8 mouse cellular contexts compared by ENCODE assay signal in the genomic region with DNA sequence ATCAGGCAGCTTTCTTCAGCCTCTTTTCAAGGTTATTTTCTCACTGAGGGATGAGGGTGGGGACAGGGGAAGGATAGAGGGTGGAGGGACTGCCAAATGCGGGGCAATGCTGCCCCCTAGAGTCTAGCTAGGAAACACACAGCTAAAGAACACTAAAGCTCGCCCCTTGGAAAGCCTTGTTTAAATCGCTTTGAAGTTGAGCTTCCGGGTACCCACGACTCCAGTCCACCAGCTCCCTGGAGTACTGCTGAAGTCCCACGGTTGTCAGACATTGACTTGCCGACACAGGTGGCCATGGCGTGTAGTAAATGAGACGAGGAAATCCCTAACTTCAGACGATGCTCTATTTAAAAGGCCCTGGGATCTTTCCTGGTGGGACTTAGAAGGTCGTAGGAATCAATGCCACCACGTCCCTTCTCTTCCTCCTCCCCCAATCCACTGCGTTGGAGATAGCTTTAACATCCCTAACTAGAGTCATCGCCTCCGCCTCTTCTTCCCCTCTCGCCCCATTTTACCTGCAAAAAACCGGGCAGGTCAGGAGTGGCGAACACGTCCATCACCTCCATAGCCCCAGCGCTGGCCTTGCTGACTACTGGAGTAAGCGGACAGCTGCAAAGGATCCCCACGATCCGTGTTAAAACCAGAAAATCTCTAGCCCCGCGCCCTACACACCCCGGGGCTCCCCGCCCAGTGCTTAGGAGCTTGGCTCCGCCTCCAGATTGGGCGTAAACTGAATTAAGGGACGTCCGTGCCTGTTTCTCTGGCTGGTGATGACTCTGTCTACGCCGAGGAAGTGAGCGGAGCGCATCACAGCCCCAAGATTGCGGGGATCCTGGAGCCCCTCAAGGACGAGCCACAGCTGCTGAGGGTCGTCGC. TPM values are rescaled to one million over a fixed set of nuclear protein-coding genes. Genes with fewer than 3 reads are reported as not detected.
A peak's percentile ranks its signal among the peaks of the same experiment; 100 is the strongest.
DNase-seq lines count a peak whose midpoint lies in the region; ATAC-seq and TF ChIP-seq lines count a peak whose summit lies in the region.

No protein-coding gene starts in this region.

- H3K4me2 ChIP-seq in embryonic facial prominence, embryonic 14.5 days (ENCODE audit: low read depth, low read length) = peak overlapping the region; percentile 99
- peak overlapping the region; percentile 99 for H3K4me2 ChIP-seq in kidney, embryonic 15.5 days

- peaks cover 2% of the 10 kb centered on the region for H3K4me1 ChIP-seq in bone marrow, adult 2 months (ENCODE audit: control insufficient read depth, insufficient read depth, low read length)
- H3K4me1 ChIP-seq in embryonic facial prominence, embryonic 14.5 days (ENCODE audit: control insufficient read depth, insufficient read depth, low read length) = no peaks in the 10 kb centered on the region
- H3K4me1 ChIP-seq in heart, embryonic 10.5 days = peaks cover 33% of the 10 kb centered on the region
- peaks cover 6% of the 10 kb centered on the region; the same call in 1 of the 2 replicates for H3K4me1 ChIP-seq in kidney, embryonic 15.5 days
- peaks cover 6% of the 10 kb centered on the region; the same call in 1 of the 2 replicates for H3K4me1 ChIP-seq in liver, adult 2 months (ENCODE audit: control insufficient read depth, insufficient read depth, low read length)

- H3K4me3 ChIP-seq in bone marrow, adult 2 months (replicated peaks; ENCODE audit: control insufficient read depth, low read depth, low read length) = peak overlapping the region; percentile 90
- peak overlapping the region; percentile 72 for H3K4me3 ChIP-seq in embryonic facial prominence, embryonic 14.5 days (ENCODE audit: low read depth, low read length)
- H3K4me3 ChIP-seq in heart, embryonic 10.5 days = peak overlapping the region; percentile 81
- peak overlapping the region; percentile 82 for H3K4me3 ChIP-seq in kidney, embryonic 15.5 days (replicated peaks)
- peak overlapping the region; percentile 81 for H3K4me3 ChIP-seq in liver, adult 2 months (ENCODE audit: insufficient read depth, low read depth, low read length)

- H3K36me3 ChIP-seq in embryonic facial prominence, embryonic 14.5 days (ENCODE audit: control insufficient read depth, insufficient read depth, low read length) = 0 out of 2 replicates have a peak, but pooled peaks cover 6% of the 10 kb centered on the region
- peaks cover 16% of the 10 kb centered on the region for H3K36me3 ChIP-seq in heart, embryonic 10.5 days
- H3K36me3 ChIP-seq in kidney, embryonic 15.5 days = peaks cover 8% of the 10 kb centered on the region; the same call in 1 of the 2 replicates
- H3K36me3 ChIP-seq in liver, adult 2 months (ENCODE audit: control insufficient read depth, insufficient read depth, low read length) = no peaks in the 10 kb centered on the region

- WGBS in bone marrow, adult 2 months = under 1% methylated on average over 39 of the region's 39 CpGs
- under 1% methylated on average over 39 of the region's 39 CpGs for WGBS in embryonic facial prominence, embryonic 14.5 days
- 1% methylated on average over 39 of the region's 39 CpGs for WGBS in heart, embryonic 10.5 days
- under 1% methylated on average over 39 of the region's 39 CpGs for WGBS in kidney, embryonic 15.5 days
- 1% methylated on average over 39 of the region's 39 CpGs for WGBS in liver, adult 2 months

- H3K27ac ChIP-seq in bone marrow, adult 2 months (ENCODE audit: control insufficient read depth, insufficient read depth, low read depth, low read length, poor library complexity) = peak overlapping the region; percentile 94
- H3K27ac ChIP-seq in embryonic facial prominence, embryonic 14.5 days (replicated peaks; ENCODE audit: low read depth, low read length) = peak overlapping the region; percentile 75
- peak overlapping the region; percentile 94 for H3K27ac ChIP-seq in heart, embryonic 10.5 days
- peak overlapping the region; percentile 88 for H3K27ac ChIP-seq in kidney, embryonic 15.5 days
- H3K27ac ChIP-seq in liver, adult 2 months (replicated peaks; ENCODE audit: insufficient read depth, low read depth, low read length) = peak overlapping the region; percentile 72

- TF ChIP-seq CTCF in bone marrow, adult 2 months (IDR thresholded peaks at IDR 0.05; ENCODE audit: control insufficient read depth, insufficient read depth, low read length) = peak; percentile 87
- TF ChIP-seq CTCF in liver, adult 2 months (IDR thresholded peaks at IDR 0.05; ENCODE audit: low read depth, low read length) = peak; percentile 80

- no peaks in the 10 kb centered on the region for H3K79me2 ChIP-seq in liver, adult 2 months (ENCODE audit: control insufficient read depth, insufficient read depth, low read length)

- TF ChIP-seq POLR2A in bone marrow, adult 2 months (IDR thresholded peaks at IDR 0.05; ENCODE audit: borderline replicate concordance, control insufficient read depth, low read depth, low read length) = peak; percentile 80
- TF ChIP-seq POLR2A in liver, adult 2 months (IDR thresholded peaks at IDR 0.05; ENCODE audit: extremely low read depth, insufficient read depth, low read length) = 0 out of 2 replicates have a peak, but pooled peaks have one; percentile 40

- peak overlapping the region; percentile 76 for H3K9ac ChIP-seq in embryonic facial prominence, embryonic 14.5 days (ENCODE audit: low read depth, low read length)
- peak overlapping the region; percentile 71 for H3K9ac ChIP-seq in kidney, embryonic 15.5 days
- peak overlapping the region; percentile 73 for H3K9ac ChIP-seq in liver, adult 2 months (ENCODE audit: low read depth, low read length)

- peak; percentile 60 for ATAC-seq in embryonic facial prominence, embryonic 14.5 days (ENCODE audit: low read depth)
- peak; percentile 72 for ATAC-seq in kidney, embryonic 15.5 days (replicated peaks; ENCODE audit: low FRiP score)
- peak; percentile 59 for ATAC-seq in monocyte, adult 5-6 weeks (replicated peaks; ENCODE audit: insufficient number of reproducible peaks, low FRiP score, low TSS enrichment, poor library complexity, severe bottlenecking)

- H3K27me3 ChIP-seq in embryonic facial prominence, embryonic 14.5 days (replicated peaks; ENCODE audit: control insufficient read depth, insufficient read depth, low read length) = no peaks in the 10 kb centered on the region
- peaks cover 18% of the 10 kb centered on the region; the same call in 1 of the 2 replicates for H3K27me3 ChIP-seq in heart, embryonic 10.5 days (ENCODE audit: insufficient read depth, poor library complexity, severe bottlenecking)
- H3K27me3 ChIP-seq in kidney, embryonic 15.5 days = no peaks in the 10 kb centered on the region
- H3K27me3 ChIP-seq in liver, adult 2 months (ENCODE audit: control insufficient read depth, insufficient read depth, low read length) = no peaks in the 10 kb centered on the region

- H3K9me3 ChIP-seq in embryonic facial prominence, embryonic 14.5 days (ENCODE audit: control insufficient read depth, low read length) = no peaks in the 10 kb centered on the region
- H3K9me3 ChIP-seq in heart, embryonic 10.5 days = no peaks in the 10 kb centered on the region
- no peaks in the 10 kb centered on the region for H3K9me3 ChIP-seq in kidney, embryonic 15.5 days (replicated peaks)

- DNase-seq in A20 (ENCODE audit: low read depth, low spot score) = peak; percentile 93
- peak; percentile 90 for DNase-seq in embryonic facial prominence, embryonic 14.5 days (ENCODE audit: low spot score)
- DNase-seq in heart, embryonic 10.5 days (ENCODE audit: low spot score) = peak; percentile 86
- DNase-seq in liver, adult 2 months (ENCODE audit: extremely low read depth, low read depth, low spot score) = peak; percentile 68
- DNase-seq in spleen, postnatal 36 days (ENCODE audit: low spot score in 2 of 2) = peak; percentile 87 to 90

RNA-seq across cellular contexts. Expression of a gene that starts 1.0 kb away (rescaled TPM):
- 39.1 and 41.7 TPM in 2 replicates for polyA plus RNA-seq in bone marrow, adult 2 months (2011; ENCODE audit: insufficient read depth, insufficient read length, low replicate concordance, missing spikeins)
- polyA plus RNA-seq in embryonic facial prominence, embryonic 14.5 days (2014; fragmentation: Nextera tagmentation; extraction: Ambion mirVana) = 7.9 and 12.0 TPM in 2 replicates
- 12.7 and 15.7 TPM in 2 replicates for polyA plus RNA-seq in heart, embryonic 10.5 days (2016; fragmentation: Nextera tagmentation; extraction: Ambion mirVana)
- 10.0 and 13.7 TPM in 2 replicates for polyA plus RNA-seq in kidney, embryonic 15.5 days (2015; fragmentation: Nextera tagmentation; extraction: Ambion mirVana)
- 2.2 and 2.6 TPM in 2 replicates for total RNA-seq in liver, adult 2 months (2014; rRNA removed)
- polyA plus RNA-seq in liver, adult 2 months (2012; rRNA removed) = 3.1 and 3.9 TPM in 2 replicates
- total RNA-seq in monocyte, adult 5-6 weeks (2017) = 5.7 to 8.8 TPM (median 6.3 TPM) in 3 replicates

RNA-seq across cellular contexts. Expression of a gene that starts 10.5 kb away (rescaled TPM):
- polyA plus RNA-seq in bone marrow, adult 2 months (2011; ENCODE audit: insufficient read depth, insufficient read length, low replicate concordance, missing spikeins) = 144 and 158 TPM in 2 replicates
- polyA plus RNA-seq in embryonic facial prominence, embryonic 14.5 days (2014; fragmentation: Nextera tagmentation; extraction: Ambion mirVana) = 13.7 and 15.7 TPM in 2 replicates
- polyA plus RNA-seq in heart, embryonic 10.5 days (2016; fragmentation: Nextera tagmentation; extraction: Ambion mirVana) = 29.3 and 34.3 TPM in 2 replicates
- 11.6 and 15.7 TPM in 2 replicates for polyA plus RNA-seq in kidney, embryonic 15.5 days (2015; fragmentation: Nextera tagmentation; extraction: Ambion mirVana)
- 14.8 and 23.2 TPM in 2 replicates for total RNA-seq in liver, adult 2 months (2014; rRNA removed)
- 68.3 and 75.1 TPM in 2 replicates for polyA plus RNA-seq in liver, adult 2 months (2012; rRNA removed)
- total RNA-seq in monocyte, adult 5-6 weeks (2017) = 10.3 to 11.0 TPM (median 10.3 TPM) in 3 replicates

RNA-seq across cellular contexts. Expression of a gene that starts 52.3 kb away (rescaled TPM):
- polyA plus RNA-seq in bone marrow, adult 2 months (2011; ENCODE audit: insufficient read depth, insufficient read length, low replicate concordance, missing spikeins) = 67.9 and 113 TPM in 2 replicates
- polyA plus RNA-seq in embryonic facial prominence, embryonic 14.5 days (2014; fragmentation: Nextera tagmentation; extraction: Ambion mirVana) = 62.4 and 67.0 TPM in 2 replicates
- 50.5 and 61.9 TPM in 2 replicates for polyA plus RNA-seq in heart, embryonic 10.5 days (2016; fragmentation: Nextera tagmentation; extraction: Ambion mirVana)
- 66.2 and 68.1 TPM in 2 replicates for polyA plus RNA-seq in kidney, embryonic 15.5 days (2015; fragmentation: Nextera tagmentation; extraction: Ambion mirVana)
- 84.9 and 96.4 TPM in 2 replicates for total RNA-seq in liver, adult 2 months (2014; rRNA removed)
- polyA plus RNA-seq in liver, adult 2 months (2012; rRNA removed) = 22.5 and 34.0 TPM in 2 replicates
- 317 to 399 TPM (median 347 TPM) in 3 replicates for total RNA-seq in monocyte, adult 5-6 weeks (2017)

Comparison
In these comparisons a context has a peak if more than half of its experiments do, and no peak if none do; other contexts are left out.
1. Peak in every context shown above with its lines: DNase-seq, ATAC-seq, H3K4me3 ChIP-seq and H3K27ac ChIP-seq.